ENCODE assay signal across 8 mouse cellular contexts in the genomic region with DNA sequence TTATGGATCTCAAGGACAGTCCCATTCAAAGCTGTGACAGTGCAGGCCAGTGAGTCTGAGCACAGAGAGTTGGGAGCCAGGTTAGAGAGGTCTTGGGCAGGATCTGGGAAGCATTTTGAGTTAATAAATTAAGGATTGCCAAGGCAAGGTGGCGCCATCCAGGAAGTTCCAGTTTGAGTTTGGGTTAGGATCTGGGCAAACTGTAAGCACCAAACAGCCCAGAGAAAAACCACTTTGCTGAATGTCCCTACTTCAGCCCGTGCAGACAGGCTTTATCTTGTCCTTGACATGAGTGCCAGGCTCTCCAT.
A peak's percentile ranks its signal among the peaks of the same experiment; 100 is the strongest.
DNase-seq lines count a peak whose midpoint lies in the region; ATAC-seq and TF ChIP-seq lines count a peak whose summit lies in the region.
"Had no signal": no experiment of that assay in that cellular context is flagged by ENCODE, and none has a peak within 500 bp of the region (broad histone marks: within the 10 kb centered on the region; RNA-seq: fewer than 3 reads in every experiment).

No protein-coding gene starts in this region.

- no peak for ATAC-seq in kidney, postnatal 0 days (replicated peaks; ENCODE audit: low FRiP score, low read depth)
- no peak for ATAC-seq in forebrain, embryonic 12.5 days (ENCODE audit: low FRiP score)
- ATAC-seq in hindbrain, embryonic 14.5 days (ENCODE audit: low FRiP score): no peak
- ATAC-seq in midbrain, embryonic 13.5 days: no peak

- no peak for TF ChIP-seq CTCF in kidney, postnatal 0 days (IDR thresholded peaks at IDR 0.05; ENCODE audit: low read depth)

- peak overlapping the region; percentile 73 for H3K27ac ChIP-seq in kidney, postnatal 0 days
- H3K27ac ChIP-seq in forebrain, embryonic 12.5 days: peak overlapping the region; percentile 84
- H3K27ac ChIP-seq in hindbrain, embryonic 14.5 days: 0 out of 2 replicates have a peak overlapping the region, but pooled peaks have one; percentile 9
- H3K27ac ChIP-seq in midbrain, embryonic 13.5 days: peak overlapping the region; percentile 78

- no peak overlapping the region for H3K4me2 ChIP-seq in kidney, postnatal 0 days (ENCODE audit: low read length)
- H3K4me2 ChIP-seq in forebrain, embryonic 12.5 days: no peak overlapping the region
- no peak overlapping the region for H3K4me2 ChIP-seq in hindbrain, embryonic 14.5 days (replicated peaks)
- H3K4me2 ChIP-seq in midbrain, embryonic 13.5 days (replicated peaks): no peak overlapping the region

- no peaks in the 10 kb centered on the region for H3K27me3 ChIP-seq in kidney, postnatal 0 days (ENCODE audit: insufficient read depth, low read length)
- H3K27me3 ChIP-seq in forebrain, embryonic 12.5 days: no peaks in the 10 kb centered on the region
- H3K27me3 ChIP-seq in hindbrain, embryonic 14.5 days (ENCODE audit: control insufficient read depth, insufficient read depth, low read length): no peaks in the 10 kb centered on the region
- no peaks in the 10 kb centered on the region for H3K27me3 ChIP-seq in midbrain, embryonic 13.5 days

- 54% methylated on average over 2 of the region's 2 CpGs for WGBS in kidney, postnatal 0 days
- WGBS in forebrain, embryonic 12.5 days: 85% methylated on average over 2 of the region's 2 CpGs
- WGBS in hindbrain, embryonic 14.5 days: 85% methylated on average over 2 of the region's 2 CpGs
- WGBS in midbrain, embryonic 13.5 days: 78% methylated on average over 2 of the region's 2 CpGs

- no peaks in the 10 kb centered on the region for H3K36me3 ChIP-seq in kidney, postnatal 0 days (ENCODE audit: insufficient read depth, low read length)
- H3K36me3 ChIP-seq in forebrain, embryonic 12.5 days (replicated peaks): no peaks in the 10 kb centered on the region
- H3K36me3 ChIP-seq in hindbrain, embryonic 14.5 days (replicated peaks; ENCODE audit: control insufficient read depth, insufficient read depth): no peaks in the 10 kb centered on the region
- no peaks in the 10 kb centered on the region for H3K36me3 ChIP-seq in midbrain, embryonic 13.5 days

- H3K4me3 ChIP-seq in kidney, postnatal 0 days (replicated peaks; ENCODE audit: low read depth, low read length): no peak overlapping the region
- no peak overlapping the region for H3K4me3 ChIP-seq in forebrain, embryonic 12.5 days (replicated peaks)
- H3K4me3 ChIP-seq in hindbrain, embryonic 14.5 days (replicated peaks; ENCODE audit: low read length): no peak overlapping the region
- H3K4me3 ChIP-seq in midbrain, embryonic 13.5 days (replicated peaks): no peak overlapping the region

- no peaks in the 10 kb centered on the region for H3K9me3 ChIP-seq in kidney, postnatal 0 days (replicated peaks; ENCODE audit: low read length)
- H3K9me3 ChIP-seq in forebrain, embryonic 12.5 days: no peaks in the 10 kb centered on the region
- H3K9me3 ChIP-seq in hindbrain, embryonic 14.5 days (ENCODE audit: control insufficient read depth, low read length): no peaks in the 10 kb centered on the region
- peaks cover 3% of the 10 kb centered on the region; the same call in 1 of the 2 replicates for H3K9me3 ChIP-seq in midbrain, embryonic 13.5 days

- H3K9ac ChIP-seq in kidney, postnatal 0 days (ENCODE audit: low read depth, low read length): no peak overlapping the region
- no peak overlapping the region for H3K9ac ChIP-seq in forebrain, embryonic 12.5 days
- H3K9ac ChIP-seq in hindbrain, embryonic 14.5 days: no peak overlapping the region
- no peak overlapping the region for H3K9ac ChIP-seq in midbrain, embryonic 13.5 days (replicated peaks)

- DNase-seq in kidney, postnatal 0 days (ENCODE audit: low spot score): no peak
- DNase-seq in kidney, adult 11 months: no peak
- no peak for DNase-seq in hindbrain, embryonic 14.5 days (ENCODE audit: low spot score)
- no peak for DNase-seq in spleen, adult 12 weeks (ENCODE audit: low spot score)
- no peak for DNase-seq in natural killer cell, adult 2 months (ENCODE audit: low spot score in 2 of 2)
- DNase-seq: right cerebral cortex, postnatal 4 days had no signal

- H3K4me1 ChIP-seq in kidney, postnatal 0 days (replicated peaks; ENCODE audit: insufficient read depth, low read length): peaks cover 23% of the 10 kb centered on the region
- peaks cover 40% of the 10 kb centered on the region for H3K4me1 ChIP-seq in forebrain, embryonic 12.5 days
- H3K4me1 ChIP-seq in hindbrain, embryonic 14.5 days (replicated peaks; ENCODE audit: control insufficient read depth, insufficient read depth, low read length): no peaks in the 10 kb centered on the region; the same call in 1 of the 2 replicates
- peaks cover 25% of the 10 kb centered on the region for H3K4me1 ChIP-seq in midbrain, embryonic 13.5 days (replicated peaks)

Comparison
In these comparisons a context has a peak if more than half of its experiments do, and no peak if none do; other contexts are left out.
1. H3K27ac ChIP-seq: peak in every context shown above with its lines; median percentile 84 in forebrain, embryonic 12.5 days; 78 in midbrain, embryonic 13.5 days; 73 in kidney, postnatal 0 days; 9 in hindbrain, embryonic 14.5 days.